Mouse (Mus musculus): ENCODE results near the gene A730046J19Rik.

GRCm38 (mm10) chrX:144149987-144150386 is 3.5 kb upstream of the A730046J19Rik start:
- TF ChIP-seq CTCF (conservative IDR thresholded peaks at IDR 0.05; ENCODE audit: insufficient read depth, insufficient read length, low read depth, low read length) (no peak), POLR2A (IDR thresholded peaks at IDR 0.05; ENCODE audit: low read depth, low read length) (no peak)
